Mouse (Mus musculus) intestine, postnatal 0 days (tissue): ENCODE measurements around the gene Styk1. TPM values are rescaled to one million over a fixed set of nuclear protein-coding genes. Genes with fewer than 3 reads are reported as not detected.

Source experiments
- ATAC-seq: fragments of 200-750 bp; cut with Nextera tagmentation; 2 replicates; pipeline ENCODE4 v1.8.0; 2017; ENCODE audit warnings: mild to moderate bottlenecking, moderate TSS enrichment, moderate library complexity
- H3K27ac ChIP-seq: fragments of 300-500 bp; sonication (generic); 2 replicates; pipeline ENCODE4 v1.5.1; 2014; ENCODE audit warnings: mild to moderate bottlenecking, low read depth, low read length, moderate library complexity
- H3K27me3 ChIP-seq: fragments of 300-500 bp; sonication (generic); replicated peaks from 2 replicates; pipeline ENCODE4 v1.6.1; 2014; ENCODE audit warnings: low read length, mixed read lengths; ENCODE audit not compliant: control insufficient read depth, insufficient read depth
- H3K36me3 ChIP-seq: fragments of 300-500 bp; sonication (generic); 2 replicates; pipeline ENCODE4 v1.6.1; 2014; ENCODE audit warnings: mild to moderate bottlenecking, moderate library complexity; ENCODE audit not compliant: control insufficient read depth, insufficient read depth
- H3K4me1 ChIP-seq: fragments of 300-500 bp; sonication (generic); replicated peaks from 2 replicates; pipeline ENCODE4 v1.6.1; 2014; ENCODE audit warnings: antibody characterized with exemption, low read length, mixed read lengths; ENCODE audit not compliant: control insufficient read depth, insufficient read depth
- H3K4me2 ChIP-seq: fragments of 300-500 bp; sonication (generic); replicated peaks from 2 replicates; pipeline ENCODE4 v1.6.1; 2014; ENCODE audit warnings: low read depth, mild to moderate bottlenecking, moderate library complexity
- H3K4me3 ChIP-seq: fragments of 300-500 bp; sonication (generic); 2 replicates; pipeline ENCODE4 v1.5.1; 2014; ENCODE audit warnings: low read depth, low read length
- H3K9ac ChIP-seq: fragments of 300-500 bp; sonication (generic); 2 replicates; pipeline ENCODE4 v1.6.1; 2014; ENCODE audit warnings: mild to moderate bottlenecking, low read depth, low read length
- H3K9me3 ChIP-seq: fragments of 300-500 bp; sonication (generic); 2 replicates; pipeline ENCODE4 v1.6.1; 2016; ENCODE audit warnings: mixed run types; ENCODE audit not compliant: control insufficient read depth
- CTCF ChIP-seq: sonication (generic); IDR thresholded peaks from 2 replicates; pipeline ENCODE4 v1.5.1; 2016; ENCODE audit warnings: low read depth, mild to moderate bottlenecking, control low read depth, antibody characterized with exemption, moderate library complexity
- WGBS: fragments of 180-500 bp; shearing (Covaris S2); extraction: QIAGEN DNeasy Blood & Tissue Kit; methylation state at CpG from one replicate; pipeline ENCODE4 v1.1.7; 2014; 5-methylcytosine and 5-hydroxymethylcytosine counted together
- polyA plus RNA-seq: library from polyadenylated mRNA; unstranded; fragments of >200 nt; fragmentation: Nextera tagmentation; extraction: Ambion mirVana; gene quantifications from 2 replicates; pipeline ENCODE4 v1.2.1, GENCODE M21; 2015

Styk1 gene
- polyA plus RNA-seq, 1 experiment from 2014 or later, result 14.1 TPM

DNA sequence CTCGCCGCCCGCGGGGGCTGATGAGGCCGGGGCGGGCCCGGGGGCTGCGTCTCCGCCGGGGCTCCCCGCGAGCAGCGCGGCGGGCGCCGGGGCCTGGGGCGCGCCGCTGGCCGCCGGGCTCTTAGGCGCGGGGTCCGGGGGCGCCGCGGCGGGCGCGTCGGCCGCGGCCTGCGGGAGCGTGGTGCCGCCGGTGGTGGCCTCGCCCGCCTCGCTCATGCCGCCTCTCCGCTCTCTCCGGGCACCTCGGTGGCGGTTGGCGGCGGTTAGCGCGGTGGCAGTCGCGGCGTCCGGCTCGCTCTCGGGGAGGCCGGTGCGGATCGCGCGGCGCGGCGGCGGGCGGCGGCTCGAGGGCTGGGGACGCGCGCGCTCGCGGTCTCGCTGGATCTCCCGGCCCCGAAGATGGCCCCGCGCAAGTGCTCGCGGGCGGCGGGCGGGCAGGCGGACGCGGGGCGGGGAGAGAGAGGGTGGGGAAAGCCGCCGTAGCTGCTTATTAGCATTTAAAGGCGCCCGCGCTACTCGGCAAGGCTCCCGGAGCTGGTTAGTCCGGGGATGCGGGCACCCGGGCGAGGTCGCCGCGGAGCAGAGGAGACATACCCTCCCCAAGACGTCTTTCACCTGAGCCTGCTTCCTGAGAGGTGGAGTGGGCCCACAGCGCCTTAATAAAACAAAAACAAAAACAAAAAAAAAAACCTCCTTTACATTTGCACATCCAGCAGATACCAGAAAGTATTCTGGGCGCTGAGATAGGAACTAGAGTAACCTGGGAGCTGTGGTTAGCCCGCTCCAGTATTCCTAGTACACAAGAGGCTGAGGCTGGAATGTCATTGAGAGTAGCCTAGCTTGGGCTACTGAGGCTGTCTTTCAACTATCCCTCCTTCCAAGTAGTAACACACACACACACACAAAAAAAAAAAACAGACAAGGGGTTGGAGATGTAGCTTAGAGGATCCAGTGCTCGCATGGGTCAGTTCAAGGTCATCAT lies 34.9 kb upstream of the Styk1 start, which contains the start of gene Ybx3:
Ybx3 (minus strand) TSS at position 437 of the 982 bp plus-strand sequence.
- no peak for TF ChIP-seq CTCF
- H3K27ac ChIP-seq, result peak within 1 kb of the TSS; percentile 91
- H3K27me3 ChIP-seq, result no peaks in the 10 kb centered on the region
- no peaks in the 10 kb centered on the region; the same call in 1 of the 2 replicates for H3K4me1 ChIP-seq
- H3K4me2 ChIP-seq, result peak within 1 kb of the TSS; percentile 95
- no peaks in the 10 kb centered on the region for H3K36me3 ChIP-seq
- H3K9me3 ChIP-seq, result no peaks in the 10 kb centered on the region
- peak within 1 kb of the TSS; percentile 83 for H3K9ac ChIP-seq
- under 1% methylated on average over 90 of the region's 107 CpGs for WGBS
- H3K4me3 ChIP-seq, result peak within 1 kb of the TSS; percentile 78
- ATAC-seq, result peak; percentile 90

DNA sequence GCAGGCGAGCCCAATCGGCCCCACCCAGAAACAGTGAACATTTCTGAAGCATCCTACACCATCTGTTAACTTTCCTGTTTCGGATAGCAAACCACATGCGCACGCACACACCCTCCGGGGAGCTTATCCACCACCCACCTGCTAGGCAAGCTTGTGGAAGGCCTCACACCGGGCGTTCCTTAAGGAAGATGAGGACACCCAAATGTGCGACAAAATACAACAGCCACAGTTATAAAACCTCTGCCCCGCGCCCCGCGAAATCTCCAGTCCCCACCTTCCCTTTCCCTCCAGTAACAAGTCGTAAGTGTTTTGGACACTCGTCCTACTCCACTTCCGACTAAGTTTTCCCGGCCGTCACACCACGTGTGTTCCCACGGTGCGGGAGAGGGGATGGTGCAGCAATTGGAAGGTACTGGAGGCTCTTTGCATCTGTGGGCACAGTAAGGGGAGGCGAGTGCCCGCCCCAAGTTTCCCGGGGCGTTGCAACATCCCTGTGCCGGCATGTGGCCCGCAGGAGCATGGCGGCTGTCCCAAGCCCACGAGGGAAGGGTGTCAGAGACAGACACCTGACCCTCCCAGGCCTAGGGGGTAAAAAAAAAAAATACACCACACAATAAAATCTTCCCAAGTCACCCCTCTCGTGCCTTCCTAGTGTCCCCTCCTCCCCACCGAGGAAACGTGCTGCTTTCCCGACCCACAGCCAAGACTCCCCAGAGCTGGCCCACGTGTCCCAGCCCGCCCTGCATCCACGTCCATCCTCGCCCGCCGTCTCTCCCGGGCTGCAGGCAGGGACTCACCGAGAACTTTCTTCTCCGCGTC lies 34.0 kb upstream of the Styk1 start:
- peak overlapping the region; percentile 78 for H3K4me3 ChIP-seq
- peaks cover under 1% of the 10 kb centered on the region; the same call in 1 of the 2 replicates for H3K4me1 ChIP-seq
- H3K27me3 ChIP-seq, result no peaks in the 10 kb centered on the region
- under 1% methylated on average over 43 of the region's 43 CpGs for WGBS
- no peaks in the 10 kb centered on the region for H3K9me3 ChIP-seq
- TF ChIP-seq CTCF, result no peak
- ATAC-seq, result peak; percentile 58
- H3K4me2 ChIP-seq, result peak overlapping the region; percentile 95
- H3K9ac ChIP-seq, result peak overlapping the region; percentile 83
- no peaks in the 10 kb centered on the region for H3K36me3 ChIP-seq
- peak overlapping the region; percentile 91 for H3K27ac ChIP-seq

DNA sequence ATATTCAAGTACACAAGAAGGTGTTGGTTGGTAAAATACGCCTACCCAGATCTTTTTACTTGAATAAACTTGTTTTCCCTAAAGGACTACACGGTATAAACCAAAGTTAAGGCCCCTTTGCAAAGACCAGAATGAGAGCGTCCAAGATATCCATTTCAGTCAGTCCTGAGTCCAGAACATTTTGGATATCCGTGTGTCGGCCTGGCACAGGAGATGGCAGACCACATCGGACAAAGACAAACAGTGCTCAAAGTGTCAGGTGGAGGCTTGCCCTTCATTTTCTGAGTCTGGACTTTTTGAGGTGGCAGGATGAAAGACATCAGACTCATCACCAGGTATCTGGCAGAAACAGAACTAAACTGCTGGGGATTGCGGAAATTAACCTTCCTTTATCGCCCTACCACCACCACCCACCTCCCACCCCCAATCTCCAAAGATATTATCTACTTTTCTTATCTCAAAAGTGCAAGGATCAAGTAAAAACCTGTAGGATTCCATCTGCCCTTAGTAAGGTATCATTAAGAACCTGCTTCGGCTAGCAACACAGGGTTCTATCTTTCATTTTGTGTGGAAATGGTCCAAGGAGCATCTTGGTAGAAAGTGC lies 33.1 kb upstream of the Styk1 start:
- Histone ChIP-seq H3K9ac (no peak overlapping the region), H3K27me3 (no peaks in the 10 kb centered on the region), H3K27ac (no peak overlapping the region), H3K9me3 (no peaks in the 10 kb centered on the region), H3K4me2 (peak overlapping the region; percentile 95), H3K4me1 (peaks cover 3% of the 10 kb centered on the region; the same call in 1 of the 2 replicates), H3K4me3 (peak overlapping the region; percentile 78), H3K36me3 (no peaks in the 10 kb centered on the region)
- WGBS, result 36% methylated on average over 9 of the region's 9 CpGs
- no peak for ATAC-seq
- no peak for TF ChIP-seq CTCF

DNA sequence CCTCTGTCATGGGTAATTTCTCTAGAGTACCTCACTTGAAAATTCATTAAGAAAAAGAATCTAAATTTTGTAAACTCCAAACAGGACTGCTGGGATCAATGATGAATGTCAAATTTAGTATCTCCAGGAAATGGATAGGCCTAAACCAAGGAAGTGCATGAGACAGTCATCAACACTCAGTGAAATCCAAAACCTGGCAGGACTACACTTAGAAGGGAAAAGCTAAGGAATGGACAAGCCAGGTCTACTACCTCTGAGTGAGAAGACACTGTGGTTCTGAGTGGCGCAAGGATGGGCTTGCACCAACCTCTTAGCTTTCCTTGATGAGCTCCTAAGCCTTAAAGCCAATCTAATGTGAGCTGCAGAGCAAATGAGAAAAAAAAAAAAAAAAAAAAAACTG lies 32.1 kb upstream of the Styk1 start:
- no peak overlapping the region; the same call in 1 of the 2 replicates for H3K27ac ChIP-seq
- peaks cover 3% of the 10 kb centered on the region; the same call in 1 of the 2 replicates for H3K4me1 ChIP-seq
- H3K36me3 ChIP-seq, result peaks cover under 1% of the 10 kb centered on the region; the same call in 1 of the 2 replicates
- WGBS, result 81% methylated on average over 1 of the region's 1 CpGs
- 0 out of 2 replicates have a peak overlapping the region, but pooled peaks have one; percentile 17 for H3K4me2 ChIP-seq
- no peak for TF ChIP-seq CTCF
- no peak overlapping the region for H3K9ac ChIP-seq
- ATAC-seq, result no peak
- no peaks in the 10 kb centered on the region for H3K27me3 ChIP-seq
- H3K9me3 ChIP-seq, result no peaks in the 10 kb centered on the region
- no peak overlapping the region for H3K4me3 ChIP-seq

DNA sequence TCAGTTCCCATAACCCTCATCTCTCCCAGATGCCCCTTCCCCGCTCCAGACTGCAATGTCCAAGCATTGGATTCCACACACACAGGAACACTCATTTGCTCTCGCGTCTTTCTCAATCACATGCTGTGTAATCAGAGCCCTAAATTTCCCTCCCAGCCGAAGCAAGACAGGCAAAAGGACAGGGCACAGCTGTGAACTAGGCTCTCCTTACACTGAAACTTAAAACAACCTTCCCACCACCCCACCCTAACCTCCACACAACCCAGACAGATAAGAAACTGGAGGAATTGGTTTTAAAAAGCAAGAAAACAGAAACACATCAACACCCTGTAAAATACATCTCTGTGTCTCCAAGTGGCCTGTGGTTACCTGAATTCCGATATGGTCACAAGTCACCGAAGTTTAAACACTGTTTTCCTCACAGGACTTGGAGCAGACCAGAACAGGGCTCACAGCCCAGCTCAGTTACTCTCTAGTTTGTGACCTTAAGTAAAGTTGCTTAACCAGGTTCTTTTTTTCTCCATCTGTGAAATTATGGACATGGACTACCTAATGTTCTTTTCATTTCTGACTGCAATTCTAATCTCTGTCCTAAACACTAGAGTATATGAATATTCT lies 30.4 kb upstream of the Styk1 start:
- H3K4me2 ChIP-seq, result no peak overlapping the region

More for the DNA sequence above, 30.4 kb upstream of the Styk1 start:
- ATAC-seq, result no peak
- Histone ChIP-seq H3K27ac (no peak overlapping the region), H3K9ac (no peak overlapping the region), H3K36me3 (peaks cover 16% of the 10 kb centered on the region), H3K27me3 (no peaks in the 10 kb centered on the region), H3K4me3 (no peak overlapping the region), H3K4me1 (peaks cover 3% of the 10 kb centered on the region; the same call in 1 of the 2 replicates), H3K9me3 (no peaks in the 10 kb centered on the region)
- TF ChIP-seq CTCF, result no peak
- 44% methylated on average over 6 of the region's 6 CpGs for WGBS
